Mouse (Mus musculus): Measurements from ENCODE around the gene Eml5.

The Eml5 gene

DNA sequence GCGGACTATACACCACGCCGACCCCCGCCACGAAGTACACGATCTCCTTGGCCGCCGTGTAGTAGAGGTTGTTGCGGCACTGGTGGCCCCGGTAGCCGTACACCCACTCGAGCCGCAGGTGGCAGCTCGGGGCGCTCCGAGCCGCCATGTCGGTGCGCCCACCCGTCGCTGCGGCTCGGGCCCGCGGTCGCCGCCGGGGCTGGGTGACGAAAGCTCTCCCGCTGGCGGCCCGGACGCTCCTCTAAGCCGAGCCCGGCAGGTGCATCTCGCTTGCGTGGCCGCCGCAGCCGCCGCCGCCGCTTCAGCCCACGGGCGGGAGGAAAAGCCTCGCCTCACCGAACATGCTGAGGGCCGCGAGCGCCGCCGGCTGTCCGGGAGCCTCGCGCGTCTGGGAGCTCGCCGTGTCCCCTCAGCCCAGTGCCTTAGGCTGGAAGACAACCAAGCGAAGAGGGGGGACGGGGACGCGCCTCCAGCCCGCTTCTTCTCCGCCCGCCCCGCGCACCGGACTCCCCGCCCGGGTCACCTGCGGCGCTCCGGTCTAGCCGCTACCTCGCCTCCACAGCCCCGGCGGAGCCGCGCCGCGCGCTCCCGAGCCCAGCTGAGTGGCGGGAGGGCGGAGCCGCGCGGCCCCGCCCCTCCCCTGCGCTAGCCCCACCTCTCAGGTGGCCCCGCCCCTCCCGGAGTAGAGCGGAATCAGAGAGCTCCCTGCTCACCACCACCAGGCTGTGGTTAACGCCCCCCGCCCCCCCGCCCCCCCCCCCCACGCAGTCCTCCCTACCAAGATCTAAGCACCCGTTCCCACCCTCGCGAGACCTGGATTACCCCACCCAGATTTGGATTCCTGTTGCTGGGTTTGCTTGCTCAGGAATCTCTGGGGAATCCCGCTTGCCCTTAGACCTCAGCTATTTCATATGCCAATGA lies at the start of gene Eml5:
TSS of gene Eml5 (minus strand) at position 604 of the 921 bp plus-strand sequence.
- CTCF ChIA-PET = interaction anchor here in 3 of 4 experiments (0.6 to 1.2 kb wide), 6 partner anchors 17 to 1197 kb away, joined by 3 to 12 read pairs (median 4); no protein-coding TSS in a partner anchor
- POLR2A ChIA-PET = interaction anchor here in 3 of 4 experiments (0.6 to 2.0 kb wide), 40 partner anchors 9 to 1298 kb away, joined by 3 to 12 read pairs (median 4); partner anchors contain the start of genes Ttc8 (in 2 of the 3), Calm1 (in 1 of the 3), Galc (in 1 of the 3) and Ptpn21 (in 1 of the 3)

DNA sequence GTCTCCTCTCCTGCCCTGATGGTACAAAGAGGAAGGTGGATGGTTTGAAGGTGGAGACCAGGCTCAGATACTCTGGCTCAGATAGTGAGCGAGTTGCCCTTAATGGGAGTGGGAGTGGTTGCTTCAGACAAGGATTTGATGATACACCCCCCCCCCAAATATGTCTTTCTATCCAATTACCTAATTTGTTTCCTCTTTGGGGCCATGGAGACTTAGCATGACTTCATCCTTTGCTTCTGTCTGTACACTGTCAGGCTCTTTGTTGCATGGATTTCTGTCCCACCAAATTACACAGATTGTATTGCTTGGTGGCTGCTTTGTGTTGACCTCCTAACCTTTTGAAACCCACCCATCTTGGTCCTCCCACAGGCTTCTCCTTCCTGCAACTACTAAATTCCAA lies 31.6 kb upstream of the Eml5 start:
- POLR2A ChIA-PET = interaction anchor here in 1 of 4 experiments (1.4 kb wide), 1 partner anchor 32 kb away, joined by 3 read pairs; the partner anchor contains the start of gene Eml5
- CTCF ChIA-PET = no interaction called here

DNA sequence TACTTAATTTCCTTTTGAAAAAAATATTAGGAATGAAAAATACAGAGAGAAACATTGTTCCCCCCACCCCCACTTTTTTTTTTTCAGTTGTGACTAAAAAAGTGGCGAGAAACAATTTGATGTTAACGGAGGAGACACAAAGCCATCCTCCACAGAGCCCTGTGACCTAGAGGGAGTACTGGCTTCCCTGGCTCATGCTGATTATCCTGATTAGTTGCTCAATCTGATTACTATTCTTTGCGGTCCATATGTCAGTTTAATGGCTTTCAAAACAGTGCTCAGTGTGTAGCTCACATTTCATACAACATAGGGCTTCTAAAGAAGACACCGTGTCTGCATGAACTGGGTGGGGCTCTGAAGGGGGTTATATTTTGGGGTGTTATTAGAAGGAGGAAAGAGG lies 31.2 kb upstream of the Eml5 start:
- POLR2A ChIA-PET = interaction anchor here in 1 of 4 experiments (0.6 to 1.4 kb wide), 2 partner anchors 23 to 32 kb away, joined by 3 read pairs; partner anchors contain the start of gene Eml5
- CTCF ChIA-PET = interaction anchor here in 1 of 4 experiments (0.7 kb wide), 1 partner anchor 48 kb away, joined by 3 read pairs; no protein-coding TSS in a partner anchor

DNA sequence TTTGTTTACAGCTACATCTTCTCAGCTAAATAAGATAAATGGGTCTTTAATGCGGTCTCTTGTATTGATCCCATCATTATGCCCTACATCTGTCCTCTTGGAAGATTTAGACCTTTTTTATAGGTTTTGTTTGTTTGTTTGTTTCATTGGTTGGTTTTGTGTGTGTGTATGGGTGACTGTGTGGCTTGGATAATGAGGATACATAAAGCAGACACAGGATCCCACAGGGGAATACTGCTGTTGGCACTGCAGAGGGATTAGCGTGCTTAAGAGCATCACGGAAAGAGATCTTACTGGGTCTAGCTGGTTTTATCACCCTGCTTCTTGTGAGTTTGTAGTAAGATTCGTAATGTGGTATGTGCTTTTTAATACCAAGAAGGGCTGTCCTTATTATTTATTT lies 29.9 kb upstream of the Eml5 start:
- ChIA-PET CTCF (no interaction called here), POLR2A (interaction anchor here in 1 of 4 experiments (0.7 to 2.3 kb wide), 2 partner anchors 10 to 23 kb away, joined by 3 to 6 read pairs; partner anchors contain the start of gene Ttc8)

DNA sequence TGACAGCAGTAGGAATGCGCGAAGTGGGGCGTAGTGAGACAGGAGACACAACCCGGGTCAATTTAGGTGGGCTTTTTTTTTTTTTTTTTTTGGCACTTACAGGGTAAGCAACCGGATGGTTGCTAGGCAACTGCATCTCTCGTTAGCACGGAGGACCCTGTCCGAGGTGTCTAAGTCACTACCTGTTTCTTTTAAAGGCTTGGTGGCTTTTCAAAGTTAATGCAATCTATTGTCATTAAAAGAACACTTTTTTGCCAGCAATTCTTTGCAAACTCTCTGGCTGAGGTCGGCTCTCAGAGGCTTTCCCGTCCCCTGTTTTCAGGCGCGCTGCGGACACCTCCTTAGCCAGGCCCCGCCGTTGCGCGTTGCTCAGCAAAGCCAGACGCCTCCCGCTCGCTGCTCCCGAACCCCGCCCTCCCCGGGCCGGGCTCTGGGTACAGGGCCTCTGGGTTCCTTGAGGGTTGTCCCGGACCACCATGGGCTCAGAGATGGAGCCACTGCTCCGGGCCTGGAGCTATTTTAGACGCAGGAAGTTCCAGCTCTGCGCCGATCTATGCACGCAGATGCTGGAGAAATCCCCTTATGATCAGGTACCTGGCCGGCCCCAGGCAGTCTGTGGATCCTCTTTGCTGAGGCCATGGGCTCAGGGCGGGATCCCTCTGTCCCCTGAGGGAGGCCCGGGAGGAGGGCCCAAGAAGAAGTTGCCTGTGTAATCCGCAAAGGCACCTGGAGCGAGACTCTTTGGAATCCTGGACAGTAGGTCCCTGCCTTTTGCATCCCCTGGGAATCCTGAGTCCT lies 19.1 kb upstream of the Eml5 start, which contains the start of gene Ttc8:
TSS of gene Ttc8 (plus strand) at position 381 of the 798 bp plus-strand sequence.
- CTCF ChIA-PET = interaction anchor here in 1 of 4 experiments (0.6 kb wide), 1 partner anchor 252 kb away, joined by 3 read pairs; no protein-coding TSS in a partner anchor
- POLR2A ChIA-PET = interaction anchor here in 3 of 4 experiments (0.6 to 2.0 kb wide), 8 partner anchors 10 to 1194 kb away, joined by 3 to 10 read pairs (median 4); partner anchors contain the start of gene Eml5 (in 2 of the 3)

DNA sequence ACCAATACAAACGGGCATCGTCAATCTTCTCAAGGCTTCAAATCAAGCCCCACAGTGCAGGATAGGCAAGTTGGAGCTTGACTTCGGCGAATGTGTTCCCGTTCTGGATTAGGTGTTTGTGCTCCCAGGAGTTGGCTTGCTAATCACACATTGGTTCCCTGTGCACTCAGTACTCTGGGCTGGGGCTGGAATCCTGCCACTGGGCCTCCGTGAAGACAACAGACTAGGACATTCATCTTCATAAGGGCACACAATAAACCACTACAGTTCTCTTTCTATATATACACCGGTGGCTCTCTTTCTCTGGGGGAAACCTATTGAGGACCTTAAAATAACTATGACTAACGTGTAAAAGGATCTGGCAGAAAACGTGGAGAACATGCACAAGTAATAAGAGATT lies 8.8 kb upstream of the Eml5 start:
- CTCF ChIA-PET = no interaction called here
- POLR2A ChIA-PET = interaction anchor here in 1 of 4 experiments (1.3 kb wide), 1 partner anchor 9 kb away, joined by 5 read pairs; the partner anchor contains the start of gene Eml5

DNA sequence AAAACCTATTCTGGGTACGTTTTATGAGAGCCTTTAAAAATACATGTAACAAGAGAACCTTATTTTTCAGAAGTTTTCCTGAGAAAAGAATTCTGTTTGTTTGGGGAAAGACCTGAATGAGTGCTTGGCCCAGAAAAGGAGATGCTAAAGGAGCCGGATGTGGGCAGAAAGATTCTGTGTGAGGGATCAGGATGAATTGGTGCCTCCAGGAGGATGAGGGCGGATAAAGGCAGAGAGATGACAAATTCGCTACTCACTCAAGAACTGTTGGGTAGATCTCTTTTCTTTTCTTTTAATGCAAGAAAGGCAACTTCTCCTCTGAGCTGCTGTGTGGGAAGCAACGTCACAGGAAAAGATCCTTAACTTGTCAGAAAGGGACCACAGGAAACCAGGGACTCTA lies 4.2 kb upstream of the Eml5 start:
- POLR2A ChIA-PET = no interaction called here
- CTCF ChIA-PET = interaction anchor here in 2 of 4 experiments (0.6 to 1.5 kb wide), 2 partner anchors 22 to 296 kb away, joined by 3 to 4 read pairs; no protein-coding TSS in a partner anchor

DNA sequence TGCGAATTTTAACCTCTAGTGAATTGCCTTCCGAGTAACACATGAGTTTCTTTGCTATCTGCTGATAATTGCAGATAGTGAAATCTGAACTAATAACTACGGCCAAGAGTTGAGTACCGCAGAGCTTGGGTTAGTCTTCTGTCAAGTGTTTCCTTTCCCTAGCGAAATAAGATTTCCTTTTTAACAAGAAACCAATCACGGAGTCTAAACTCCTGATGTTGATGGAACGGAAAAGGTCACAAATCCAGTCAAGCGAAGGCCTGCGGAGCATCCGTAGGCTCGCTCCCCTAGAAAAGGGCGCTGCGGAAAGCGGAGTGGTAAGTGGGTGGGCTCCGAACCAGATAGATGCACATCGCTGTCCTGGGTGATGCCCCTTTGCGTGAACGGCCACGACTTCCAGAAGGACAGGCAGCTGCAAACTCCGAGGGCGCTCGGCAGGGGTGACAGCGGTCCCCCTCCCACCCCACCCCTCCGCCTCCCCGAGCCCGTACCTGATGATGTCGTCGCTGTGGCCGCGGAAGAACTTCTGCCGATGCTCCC lies 873 bp downstream of the Eml5 start:
- CTCF ChIA-PET = interaction anchor here in 1 of 4 experiments (1.2 kb wide), 1 partner anchor 16 kb away, joined by 4 read pairs; no protein-coding TSS in a partner anchor
- POLR2A ChIA-PET = interaction anchor here in 2 of 4 experiments (0.7 to 2.0 kb wide), 16 partner anchors 8 to 165 kb away, joined by 3 to 12 read pairs (median 4); partner anchors contain the start of genes Ttc8 (in 2 of the 2) and Ptpn21 (in 1 of the 2)

DNA sequence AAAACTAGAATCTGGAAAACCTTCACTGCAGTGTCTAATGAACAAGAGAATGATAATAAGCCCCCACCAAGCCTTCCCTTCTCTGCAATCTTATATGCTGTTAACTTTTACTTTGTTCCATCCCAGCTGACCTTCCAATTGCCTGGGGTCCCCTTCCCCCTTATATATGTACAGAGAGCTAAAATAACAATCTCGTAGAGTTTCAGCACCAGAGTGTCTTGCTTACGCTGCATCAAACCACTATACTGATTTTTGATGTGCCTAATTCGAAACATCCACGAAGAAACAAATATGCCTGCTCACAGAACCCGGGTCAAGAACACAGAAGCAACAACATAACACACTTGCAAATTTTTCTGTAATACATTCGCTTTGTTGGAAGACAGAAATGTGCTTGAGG lies 1.6 kb downstream of the Eml5 start:
- CTCF ChIA-PET = no interaction called here

DNA sequence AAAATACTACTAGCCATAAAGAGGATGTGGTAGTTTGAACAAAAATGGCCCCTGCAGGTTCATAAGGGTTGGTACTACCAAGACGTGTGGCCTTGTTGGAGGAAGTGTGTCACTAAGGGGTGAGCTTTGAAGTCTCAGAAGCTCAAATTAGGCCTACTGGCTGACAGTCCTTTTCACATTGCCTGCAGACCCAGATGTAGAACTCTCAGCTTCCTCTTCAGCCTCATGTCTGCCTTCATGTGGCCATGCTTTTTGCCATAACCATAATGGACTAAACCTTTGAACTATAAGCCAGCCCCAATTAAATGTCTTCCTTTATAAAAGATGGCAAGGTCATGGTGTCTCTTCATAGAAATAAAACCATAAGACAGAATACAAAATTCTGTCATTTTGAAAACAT lies 4.5 kb downstream of the Eml5 start:
- CTCF ChIA-PET = interaction anchor here (0.6 to 1.9 kb wide), 5 partner anchors 12 to 1209 kb away, joined by 3 to 5 read pairs (median 4); no protein-coding TSS in a partner anchor
- POLR2A ChIA-PET = interaction anchor here in 1 of 4 experiments (1.1 kb wide), 1 partner anchor 9 kb away, joined by 3 read pairs; no protein-coding TSS in a partner anchor

More for the DNA sequence above, 1.6 kb downstream of the Eml5 start:
- POLR2A ChIA-PET = interaction anchor here in 2 of 4 experiments (0.6 to 1.6 kb wide), 6 partner anchors 10 to 216 kb away, joined by 3 to 5 read pairs (median 4); partner anchors contain the start of gene Ttc8 (in 1 of the 2)

DNA sequence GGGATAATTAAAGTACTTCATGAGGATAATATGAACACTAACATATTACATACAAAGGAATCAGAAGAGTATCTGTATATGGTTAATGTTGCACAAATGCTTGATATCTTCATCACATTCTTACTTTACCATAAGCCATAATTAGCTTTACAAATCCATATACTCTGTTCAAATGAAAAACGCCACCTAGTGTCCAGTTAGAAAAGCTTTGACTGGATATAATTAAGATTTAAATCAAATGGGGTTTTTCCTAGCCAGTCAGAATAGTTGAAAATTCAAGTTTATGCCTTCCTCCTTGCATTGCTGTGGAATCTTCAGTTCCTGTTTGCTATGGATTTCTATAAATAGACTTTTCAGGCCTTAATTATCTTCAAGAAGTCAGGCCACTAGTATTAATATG lies 16.8 kb downstream of the Eml5 start:
- ChIA-PET POLR2A (interaction anchor here in 2 of 4 experiments (1.2 to 2.4 kb wide), 2 partner anchors 11 to 17 kb away, joined by 3 to 7 read pairs; partner anchors contain the start of gene Eml5 (in 1 of the 2)), CTCF (interaction anchor here (0.5 to 2.0 kb wide), 23 partner anchors 9 to 852 kb away, joined by 3 to 12 read pairs (median 4); partner anchors contain the start of gene Eml5 (in 2 of the 4))

DNA sequence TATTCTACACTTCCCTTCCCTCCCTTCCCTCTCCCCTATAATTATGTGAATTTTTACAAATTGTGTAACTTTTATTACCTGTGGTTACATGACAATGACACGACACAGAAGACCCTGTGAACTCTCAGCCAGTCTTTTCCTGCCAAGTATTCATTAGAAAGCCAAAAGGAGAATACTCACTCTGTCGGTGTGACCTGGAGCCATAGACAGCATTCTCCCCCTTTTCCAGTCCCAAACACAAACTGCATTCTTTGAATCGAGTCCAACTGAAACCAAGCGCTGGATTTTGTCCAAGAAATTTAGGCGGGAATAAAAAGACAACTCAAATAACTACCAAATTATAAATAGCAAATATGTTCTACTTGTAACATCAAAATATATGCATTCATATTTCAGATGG lies 19.5 kb downstream of the Eml5 start:
- CTCF ChIA-PET = no interaction called here
- POLR2A ChIA-PET = no interaction called here

DNA sequence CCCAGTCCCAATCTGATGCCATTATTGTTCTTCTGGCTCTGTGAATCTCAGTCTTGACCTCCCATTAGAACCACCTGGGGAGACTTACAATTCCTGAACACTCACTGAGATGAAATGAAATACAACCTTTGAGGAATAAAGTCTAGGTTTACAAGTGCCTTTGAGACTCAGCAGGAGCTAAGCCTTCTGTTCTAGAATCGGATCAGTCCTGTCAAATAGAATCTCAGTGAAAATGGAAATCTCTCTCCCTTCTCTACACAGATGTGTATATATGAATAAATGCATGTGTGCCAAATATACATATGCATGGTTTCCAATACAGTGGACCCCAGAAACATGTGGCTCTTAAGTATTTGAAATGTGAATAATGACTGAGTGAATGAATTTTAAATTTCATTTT lies 22.6 kb downstream of the Eml5 start:
- ChIA-PET CTCF (interaction anchor here in 1 of 4 experiments (0.5 kb wide), 1 partner anchor 14 kb away, joined by 4 read pairs; no protein-coding TSS in a partner anchor), POLR2A (no interaction called here)

DNA sequence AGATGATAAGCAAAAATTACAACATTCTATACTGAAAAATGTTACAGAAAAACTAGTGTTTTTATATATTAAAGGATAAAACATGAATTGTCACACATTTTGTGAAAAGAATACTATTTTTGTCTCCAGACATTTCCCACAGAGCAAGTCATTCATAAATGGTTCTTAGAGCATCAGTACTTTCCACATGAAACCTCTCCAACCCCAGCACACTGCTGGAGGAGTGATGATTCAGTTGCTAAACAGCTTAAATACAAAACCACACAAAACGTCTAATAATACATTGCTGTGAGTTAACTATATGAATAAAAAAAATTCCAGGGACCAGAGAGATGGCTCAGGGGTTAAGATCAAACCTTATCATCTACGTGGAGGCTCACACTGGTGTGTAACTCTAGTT lies 26.1 kb downstream of the Eml5 start:
- CTCF ChIA-PET = interaction anchor here in 3 of 4 experiments (1.2 to 2.3 kb wide), 3 partner anchors 9 kb away, joined by 3 to 7 read pairs (median 5); no protein-coding TSS in a partner anchor
- POLR2A ChIA-PET = interaction anchor here in 1 of 4 experiments (1.3 kb wide), 1 partner anchor 99 kb away, joined by 3 read pairs; no protein-coding TSS in a partner anchor

DNA sequence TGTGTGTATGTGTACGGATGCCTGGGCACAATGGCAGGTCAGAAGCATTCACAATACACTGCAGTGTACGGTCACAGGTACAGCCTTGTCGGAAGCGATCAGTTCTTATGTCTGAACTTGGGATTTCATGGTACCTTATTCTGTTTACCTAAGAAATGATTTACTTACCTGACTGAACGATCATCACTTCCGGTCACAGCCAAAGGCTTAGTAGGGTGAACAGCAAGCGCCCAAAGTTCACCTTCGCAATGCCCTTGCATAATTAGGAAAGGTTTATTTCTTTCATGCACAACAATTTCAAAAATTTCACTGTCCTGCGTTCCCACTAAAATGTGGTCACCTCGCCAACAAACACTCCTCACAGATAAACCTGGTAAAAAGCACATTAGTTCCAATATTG lies 28.4 kb downstream of the Eml5 start:
- CTCF ChIA-PET = no interaction called here

DNA sequence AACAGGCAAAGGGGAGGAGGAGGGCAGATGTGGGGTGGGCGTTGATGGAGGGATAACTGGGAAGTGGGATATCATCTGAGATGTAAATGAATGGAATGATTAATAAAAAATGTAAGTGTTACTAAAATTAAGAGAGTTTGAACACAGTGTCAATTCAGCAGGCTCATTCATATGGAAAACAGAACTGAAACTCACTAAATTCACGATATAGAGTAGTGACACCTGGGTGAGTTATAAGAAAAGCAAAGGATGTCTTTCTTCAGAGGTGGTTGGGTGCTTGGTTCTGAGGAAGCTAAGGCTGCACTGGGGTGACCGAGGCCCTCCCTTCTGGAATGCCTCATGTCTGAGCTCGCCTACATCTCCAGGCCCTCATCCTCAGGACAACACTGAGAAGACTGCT lies 37.8 kb downstream of the Eml5 start:
- CTCF ChIA-PET = no interaction called here
- POLR2A ChIA-PET = no interaction called here

More for the DNA sequence above, 28.4 kb downstream of the Eml5 start:
- POLR2A ChIA-PET = no interaction called here

DNA sequence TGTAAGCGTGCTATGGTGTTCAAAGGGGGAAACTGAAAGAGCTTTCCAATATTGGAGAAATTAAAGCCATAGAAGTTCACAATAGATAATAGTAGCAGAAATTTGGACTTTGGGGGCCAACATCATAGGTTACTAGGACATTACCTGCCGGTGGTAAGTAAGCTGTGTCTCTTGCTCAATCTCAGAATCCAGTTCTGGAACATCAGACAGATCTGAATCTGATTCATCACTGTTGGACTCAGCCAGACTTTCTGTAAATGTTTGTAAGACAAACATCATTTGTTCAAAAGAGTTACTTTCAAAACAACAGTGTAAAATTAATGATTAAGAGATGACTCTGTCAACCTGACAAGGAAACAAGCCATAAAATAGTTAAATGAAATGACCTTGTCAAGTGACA lies 41.0 kb downstream of the Eml5 start:
- ChIA-PET CTCF (interaction anchor here in 2 of 4 experiments (1.2 to 1.6 kb wide), 2 partner anchors 24 kb away, joined by 5 read pairs; no protein-coding TSS in a partner anchor), POLR2A (interaction anchor here in 1 of 4 experiments (0.5 kb wide), 1 partner anchor 702 kb away, joined by 4 read pairs; no protein-coding TSS in a partner anchor)

Data from embryonic stem cell, embryonic (primary cell).